ENCODE assay signal across 11 mouse cellular contexts in genomic region chr16:19981684-19982083, GRCm38 (mm10). TPM values are rescaled to one million over a fixed set of nuclear protein-coding genes. Genes with fewer than 3 reads are reported as not detected.
A peak's percentile ranks its signal among the peaks of the same experiment; 100 is the strongest.
DNase-seq lines count a peak whose midpoint lies in the region; ATAC-seq and TF ChIP-seq lines count a peak whose summit lies in the region.
"Had no signal": no experiment of that assay in that cellular context is flagged by ENCODE, and none has a peak within 500 bp of the region (broad histone marks: within the 10 kb centered on the region; RNA-seq: fewer than 3 reads in every experiment).

No protein-coding gene starts in this region.

- H3K4me1 ChIP-seq in heart, embryonic 10.5 days: peaks cover 6% of the 10 kb centered on the region
- H3K4me1 ChIP-seq in kidney, postnatal 0 days (replicated peaks; ENCODE audit: insufficient read depth, low read length): no peaks in the 10 kb centered on the region; the same call in 1 of the 2 replicates
- H3K4me1 ChIP-seq in liver, embryonic 14.5 days (replicated peaks; ENCODE audit: control insufficient read depth in 2 of 2, insufficient read depth in 2 of 2, low read length in 1 of 2): peaks cover 0 to 3% of the 10 kb centered on the region in 2 experiments; a peak in 2 of 4 replicates
- H3K4me1 ChIP-seq: hindbrain, embryonic 10.5 days had no signal

- no peaks in the 10 kb centered on the region for H3K36me3 ChIP-seq in heart, embryonic 10.5 days
- no peaks in the 10 kb centered on the region for H3K36me3 ChIP-seq in kidney, postnatal 0 days (ENCODE audit: insufficient read depth, low read length)
- H3K36me3 ChIP-seq in liver, embryonic 14.5 days (replicated peaks; ENCODE audit: control insufficient read depth, insufficient read depth, low read depth): no peaks in the 10 kb centered on the region
- H3K36me3 ChIP-seq: hindbrain, embryonic 10.5 days had no signal

- intact Hi-C loops in heart, postnatal 25 days (cut with DNase I): loop anchor here (2.0 to 5.0 kb wide), 2 partner anchors 21 to 116 kb away; partner anchors contain the start of gene Klhl24

- no peaks in the 10 kb centered on the region for H3K9me3 ChIP-seq in heart, embryonic 10.5 days
- H3K9me3 ChIP-seq in kidney, postnatal 0 days (replicated peaks; ENCODE audit: low read length): no peaks in the 10 kb centered on the region
- no peaks in the 10 kb centered on the region for H3K9me3 ChIP-seq in liver, embryonic 14.5 days (ENCODE audit: control insufficient read depth, low read length)
- H3K9me3 ChIP-seq: hindbrain, embryonic 10.5 days had no signal

- H3K9ac ChIP-seq in kidney, postnatal 0 days (ENCODE audit: low read depth, low read length): no peak overlapping the region
- no peak overlapping the region for H3K9ac ChIP-seq in liver, embryonic 14.5 days (replicated peaks)
- H3K9ac ChIP-seq: forebrain, postnatal 0 days had no signal

- H3K4me2 ChIP-seq in kidney, postnatal 0 days (ENCODE audit: low read length): peak overlapping the region; percentile 41
- peak overlapping the region; percentile 14; the same call in 1 of the 2 replicates for H3K4me2 ChIP-seq in liver, embryonic 14.5 days (ENCODE audit: low read depth)

- peak overlapping the region; percentile 86; the same call in 1 of the 2 replicates for H3K27ac ChIP-seq in heart, embryonic 10.5 days
- no peak overlapping the region for H3K27ac ChIP-seq in kidney, postnatal 0 days
- no peak overlapping the region for H3K27ac ChIP-seq in liver, embryonic 14.5 days
- H3K27ac ChIP-seq: hindbrain, embryonic 10.5 days had no signal

- no peaks in the 10 kb centered on the region for H3K27me3 ChIP-seq in heart, embryonic 10.5 days (ENCODE audit: insufficient read depth, poor library complexity, severe bottlenecking)
- no peaks in the 10 kb centered on the region for H3K27me3 ChIP-seq in kidney, postnatal 0 days (ENCODE audit: insufficient read depth, low read length)
- H3K27me3 ChIP-seq in liver, embryonic 14.5 days (ENCODE audit: control insufficient read depth, insufficient read depth, low read length): no peaks in the 10 kb centered on the region

- no peak for TF ChIP-seq CTCF in kidney, postnatal 0 days (IDR thresholded peaks at IDR 0.05; ENCODE audit: low read depth)
- no peak for TF ChIP-seq CTCF in liver, embryonic 14.5 days (IDR thresholded peaks at IDR 0.05; ENCODE audit: low read depth)

- no peak for TF ChIP-seq EP300 in liver, embryonic 14.5 days (IDR thresholded peaks at IDR 0.05; ENCODE audit: low read depth)

- 54% methylated on average over 2 of the region's 2 CpGs for WGBS in heart, embryonic 10.5 days
- 79% methylated on average over 2 of the region's 2 CpGs for WGBS in kidney, postnatal 0 days
- WGBS in liver, embryonic 14.5 days (ENCODE audit: insufficient replicate concordance): 24% methylated on average over 2 of the region's 2 CpGs

- no peak for DNase-seq in heart, embryonic 10.5 days (ENCODE audit: low spot score)
- DNase-seq in heart, postnatal 25 days (ENCODE audit: low spot score): no peak
- DNase-seq in kidney, postnatal 0 days (ENCODE audit: low spot score): no peak
- no peak for DNase-seq in kidney, adult 11 months
- DNase-seq in CD4-positive helper T cell, adult 2 months (ENCODE audit: low read depth, low spot score): peak; percentile 26
- DNase-seq in liver, embryonic 14.5 days (ENCODE audit: low read depth in 3 of 3, low spot score in 3 of 3): no peak
- DNase-seq in frontal cortex, postnatal 36 days (ENCODE audit: low spot score in 2 of 2): no peak
- no peak for DNase-seq in gastrocnemius, postnatal 4 days (ENCODE audit: low spot score in 2 of 2)
- DNase-seq: forebrain, postnatal 0 days had no signal

- H3K4me3 ChIP-seq in heart, embryonic 10.5 days: peak overlapping the region; percentile 54
- H3K4me3 ChIP-seq in kidney, postnatal 0 days (replicated peaks; ENCODE audit: low read depth, low read length): peak overlapping the region; percentile 23
- H3K4me3 ChIP-seq in liver, embryonic 14.5 days (ENCODE audit: insufficient read depth in 1 of 2, low read depth in 2 of 2, low read length in 2 of 2): peak overlapping the region; percentile 4 to 5; a peak in 3 of 4 replicates
- H3K4me3 ChIP-seq: hindbrain, embryonic 10.5 days; myocyte had no signal

- ATAC-seq in kidney, postnatal 0 days (replicated peaks; ENCODE audit: low FRiP score, low read depth): no peak
- ATAC-seq in liver, embryonic 14.5 days (ENCODE audit: insufficient read depth): no peak
- ATAC-seq: forebrain, postnatal 0 days had no signal

RNA-seq across cellular contexts. Expression of gene Klhl6, which starts 1.2 kb away (rescaled TPM):
- polyA plus RNA-seq in heart, embryonic 10.5 days (2016; fragmentation: Nextera tagmentation; extraction: Ambion mirVana): 27.4 and 36.5 TPM in 2 replicates
- 1 to 10 TPM; 4.2 to 5.9 TPM for total RNA-seq in heart, postnatal 25 days (2021)
- 12.2 and 16.0 TPM in 2 replicates for polyA plus RNA-seq in kidney, postnatal 0 days (2015; fragmentation: Nextera tagmentation; extraction: Ambion mirVana)
- polyA plus RNA-seq in liver, embryonic 14.5 days (2012; rRNA removed): 3.9 and 5.0 TPM in 2 replicates
- 7.7 and 8.2 TPM in 2 replicates for polyA plus RNA-seq in liver, embryonic 14.5 days (2014; fragmentation: Nextera tagmentation; extraction: Ambion mirVana)
- 1 to 10 TPM; 6.1 to 6.2 TPM for total RNA-seq in gastrocnemius, postnatal 4 days (2021)
